Mouse (Mus musculus) right cerebral cortex, postnatal 36 days (tissue): ENCODE data around the gene Cngb1.

Experiments
- DNase-seq, 2 experiments: peaks; one replicate each; pipeline ENCODE4 v3.0.0; 2022; ENCODE audit warnings: low spot score in 2 of 2, mixed read lengths in 1 of 2

The Cngb1 gene

GRCm38 (mm10) chr8:95200001-95200405, 106.4 kb downstream of the Cngb1 start:
- no peak for DNase-seq

- no peak for DNase-seq
These were observed 110.7 kb downstream of the Cngb1 start for GRCm38 (mm10) chr8:95195728-95196127.

DNA sequence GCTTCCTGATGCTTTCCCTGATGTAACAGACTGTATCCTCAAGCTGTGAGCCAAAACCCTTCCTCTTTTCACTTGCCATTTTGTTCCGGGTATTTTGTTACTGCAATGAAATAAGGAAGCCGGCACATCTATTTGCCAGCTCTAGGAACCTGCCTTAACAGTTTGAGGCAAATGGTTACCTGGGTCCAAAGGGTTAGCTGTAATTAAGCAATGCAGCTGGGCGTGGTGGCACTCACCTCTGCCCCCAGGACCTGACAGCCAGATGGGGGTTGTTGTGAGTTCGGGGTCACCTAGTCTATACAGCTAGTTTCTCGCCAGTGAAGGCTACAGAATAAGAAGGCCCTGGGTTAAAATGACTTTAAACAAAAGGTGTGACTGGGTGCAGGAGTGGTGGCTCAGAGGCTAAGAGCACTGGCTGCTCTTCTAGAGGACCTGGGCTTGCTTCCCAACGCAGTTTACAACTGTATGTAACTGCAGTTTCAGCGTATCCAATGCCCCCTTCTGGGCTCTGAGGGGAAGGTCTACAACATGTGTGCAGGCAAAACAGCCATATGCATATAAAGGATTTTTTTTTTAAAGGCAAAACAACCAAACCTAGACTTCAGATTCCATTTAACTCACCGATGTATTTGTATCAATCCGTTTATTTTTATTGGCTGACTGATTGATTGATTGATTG, 114.7 kb downstream of the Cngb1 start:
- no peak for DNase-seq
